Mouse (Mus musculus) hindbrain, embryonic 16.5 days (tissue): ENCODE results near the gene Cldn3. TPM values are rescaled to one million over a fixed set of nuclear protein-coding genes. Genes with fewer than 3 reads are reported as not detected.

Source experiments
- ATAC-seq: fragments of 200-750 bp; cut with Nextera tagmentation; 2 replicates; pipeline ENCODE4 v1.8.0; 2017; ENCODE audit warnings: moderate TSS enrichment, moderate library complexity
- H3K27ac ChIP-seq: fragments of 300-500 bp; sonication (generic); 2 replicates; pipeline ENCODE4 v1.5.1; 2014; ENCODE audit warnings: low read depth, mild to moderate bottlenecking, control low read depth, low read length, moderate library complexity
- H3K27me3 ChIP-seq: fragments of 300-500 bp; sonication (generic); replicated peaks from 2 replicates; pipeline ENCODE4 v1.6.1; 2014; ENCODE audit warnings: low read length; ENCODE audit not compliant: control insufficient read depth, insufficient read depth
- H3K36me3 ChIP-seq: fragments of 300-500 bp; sonication (generic); 2 replicates; pipeline ENCODE4 v1.6.1; 2014; ENCODE audit warnings: mild to moderate bottlenecking, low read length, moderate library complexity, mixed read lengths; ENCODE audit not compliant: control insufficient read depth, insufficient read depth
- H3K4me1 ChIP-seq: fragments of 300-500 bp; sonication (generic); 2 replicates; pipeline ENCODE4 v1.6.1; 2014; ENCODE audit warnings: low read depth, low read length; ENCODE audit not compliant: control insufficient read depth, insufficient read depth
- H3K4me2 ChIP-seq: fragments of 300-500 bp; sonication (generic); 2 replicates; pipeline ENCODE4 v1.6.1; 2014; ENCODE audit warnings: mild to moderate bottlenecking, low read length, control low read depth, moderate library complexity
- H3K4me3 ChIP-seq: fragments of 300-500 bp; sonication (generic); 2 replicates; pipeline ENCODE4 v1.5.1; 2014; ENCODE audit warnings: mild to moderate bottlenecking, low read length, control low read depth, moderate library complexity
- H3K9ac ChIP-seq: fragments of 300-500 bp; sonication (generic); 2 replicates; pipeline ENCODE4 v1.6.1; 2014; ENCODE audit warnings: low read depth, mild to moderate bottlenecking, control low read depth, low read length, moderate library complexity
- H3K9me3 ChIP-seq: fragments of 300-500 bp; sonication (generic); 2 replicates; pipeline ENCODE4 v1.6.1; 2014; ENCODE audit warnings: mild to moderate bottlenecking, low read length, moderate library complexity; ENCODE audit not compliant: control insufficient read depth
- WGBS: fragments of 180-500 bp; shearing (Covaris S2); extraction: QIAGEN DNeasy Blood & Tissue Kit; methylation state at CpG from one replicate; pipeline ENCODE4 v1.1.7; 2014; 5-methylcytosine and 5-hydroxymethylcytosine counted together
- polyA plus RNA-seq: library from polyadenylated mRNA; unstranded; fragments of >200 nt; fragmentation: Nextera tagmentation; extraction: Ambion mirVana; gene quantifications from 2 replicates; pipeline ENCODE4 v1.2.1, GENCODE M21; 2015

Cldn3 gene
- polyA plus RNA-seq, 1 experiment from 2014 or later = 4.6 TPM

GRCm38 (mm10) chr5:135023344-135024173 lies 37.5 kb downstream of the Cldn3 start, which contains the start of gene Stx1a:
TSS of gene Stx1a (plus strand) at chr5:135023482.
- H3K4me2 ChIP-seq = peak within 1 kb of the TSS; percentile 95
- no peaks in the 10 kb centered on the region for H3K36me3 ChIP-seq
- H3K9ac ChIP-seq = peak within 1 kb of the TSS; percentile 82
- H3K27ac ChIP-seq = peak within 1 kb of the TSS; percentile 19
- ATAC-seq = peak; percentile 88
- WGBS = under 1% methylated on average over 56 of the region's 61 CpGs
- peak within 1 kb of the TSS; percentile 80 for H3K4me3 ChIP-seq
- no peaks in the 10 kb centered on the region for H3K27me3 ChIP-seq
- peaks cover 23% of the 10 kb centered on the region for H3K4me1 ChIP-seq
- H3K9me3 ChIP-seq = no peaks in the 10 kb centered on the region

DNA sequence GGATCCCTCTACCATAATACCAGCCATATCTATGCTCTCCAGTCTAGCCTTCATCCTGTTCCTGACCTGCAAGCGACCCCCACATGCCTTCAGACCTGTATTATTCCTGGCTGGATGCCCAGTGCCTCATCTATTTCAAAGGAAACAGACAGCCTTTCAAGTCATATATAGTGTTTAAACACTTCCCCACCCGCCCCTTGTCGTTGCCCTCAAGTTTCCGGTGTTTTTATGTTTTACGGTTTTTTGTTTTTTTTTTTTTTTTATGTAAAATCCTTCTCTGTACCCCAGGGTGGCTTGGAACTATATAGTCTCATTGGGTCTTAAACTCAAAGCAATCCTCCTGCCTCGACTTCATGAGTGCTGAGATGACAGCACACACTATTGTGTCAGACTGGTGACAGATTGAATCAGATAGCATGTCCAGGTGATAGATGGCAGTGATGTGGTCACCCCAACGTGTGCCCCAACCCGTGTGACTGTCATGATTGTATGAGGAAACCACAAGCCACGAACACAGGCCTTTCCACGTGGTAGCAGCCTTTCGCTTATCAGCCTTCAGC lies 38.7 kb downstream of the Cldn3 start:
- Histone ChIP-seq H3K9me3 (no peaks in the 10 kb centered on the region), H3K4me3 (peak overlapping the region; percentile 80; the same call in 1 of the 2 replicates), H3K27me3 (no peaks in the 10 kb centered on the region), H3K36me3 (no peaks in the 10 kb centered on the region), H3K9ac (no peak overlapping the region), H3K27ac (no peak overlapping the region), H3K4me2 (peak overlapping the region; percentile 95), H3K4me1 (peaks cover 29% of the 10 kb centered on the region)
- ATAC-seq = no peak
- WGBS = 67% methylated on average over 11 of the region's 11 CpGs

GRCm38 (mm10) chr5:135025899-135026298 lies 39.9 kb downstream of the Cldn3 start:
- Histone ChIP-seq H3K9me3 (no peaks in the 10 kb centered on the region), H3K4me1 (peaks cover 29% of the 10 kb centered on the region), H3K9ac (no peak overlapping the region), H3K27ac (no peak overlapping the region), H3K4me2 (peak overlapping the region; percentile 37), H3K27me3 (no peaks in the 10 kb centered on the region), H3K4me3 (no peak overlapping the region), H3K36me3 (no peaks in the 10 kb centered on the region)
- WGBS = 23% methylated on average over 7 of the region's 7 CpGs
- no peak for ATAC-seq

DNA sequence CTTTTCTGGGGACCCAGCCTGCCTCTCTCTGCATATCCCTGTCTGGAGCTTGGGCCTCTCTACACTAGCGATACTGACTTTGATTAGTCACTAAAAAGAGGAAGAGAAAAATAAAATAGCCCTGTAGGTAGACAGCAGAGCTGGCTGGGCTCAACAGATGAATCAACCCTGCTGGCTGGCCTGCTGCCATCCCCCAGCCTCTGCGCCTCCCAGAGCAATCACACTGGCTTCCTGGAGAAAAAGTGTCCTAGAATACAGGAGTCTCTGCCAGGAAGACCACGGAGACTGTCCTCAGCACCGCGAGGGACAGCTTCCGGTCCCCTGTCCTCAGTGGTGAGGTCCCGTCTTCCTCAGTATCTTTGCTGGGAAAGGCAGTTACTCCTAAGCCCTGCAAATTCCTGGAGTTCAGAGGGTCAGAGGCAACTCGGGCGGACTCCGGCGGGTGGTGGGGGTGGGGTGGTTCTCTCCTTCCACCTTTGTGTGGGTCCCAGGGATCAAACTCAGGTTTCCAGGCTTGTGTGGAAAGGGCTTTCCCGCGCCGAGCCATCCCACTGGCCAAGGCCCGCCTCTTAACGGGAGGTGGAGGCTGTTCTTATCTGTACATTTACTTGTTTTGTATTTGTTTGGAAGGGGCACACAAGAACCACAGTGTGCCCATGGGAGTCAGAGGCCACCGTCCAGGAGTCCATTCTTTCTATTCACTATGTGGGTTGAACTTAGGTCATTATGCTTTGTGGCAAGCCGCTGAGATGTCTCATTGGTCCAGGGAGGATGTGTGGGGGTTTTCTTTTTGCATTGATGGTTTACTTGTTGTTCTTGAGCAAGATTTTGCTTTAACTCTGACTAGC lies 43.2 kb downstream of the Cldn3 start:
- Histone ChIP-seq H3K27me3 (no peaks in the 10 kb centered on the region), H3K4me3 (no peak overlapping the region), H3K9me3 (no peaks in the 10 kb centered on the region; the same call in 1 of the 2 replicates), H3K9ac (no peak overlapping the region), H3K36me3 (no peaks in the 10 kb centered on the region), H3K4me2 (no peak overlapping the region), H3K27ac (0 out of 2 replicates have a peak overlapping the region, but pooled peaks have one; percentile 7), H3K4me1 (peaks cover 22% of the 10 kb centered on the region)
- no peak for ATAC-seq
- WGBS = 38% methylated on average over 18 of the region's 18 CpGs

- peaks cover 6% of the 10 kb centered on the region for H3K4me1 ChIP-seq
- 92% methylated on average over 5 of the region's 5 CpGs for WGBS
- no peak overlapping the region for H3K27ac ChIP-seq
- no peak overlapping the region for H3K9ac ChIP-seq
- H3K4me3 ChIP-seq = no peak overlapping the region
- no peaks in the 10 kb centered on the region for H3K27me3 ChIP-seq
- no peak for ATAC-seq
- peaks cover 5% of the 10 kb centered on the region for H3K36me3 ChIP-seq
- H3K4me2 ChIP-seq = no peak overlapping the region
- no peaks in the 10 kb centered on the region; the same call in 1 of the 2 replicates for H3K9me3 ChIP-seq
Measured at GRCm38 (mm10) chr5:135032581-135032980, 46.6 kb downstream of the Cldn3 start.

- 95% methylated on average over 2 of the region's 2 CpGs for WGBS
- ATAC-seq = no peak
- Histone ChIP-seq H3K36me3 (peaks cover 12% of the 10 kb centered on the region), H3K27me3 (no peaks in the 10 kb centered on the region), H3K27ac (no peak overlapping the region), H3K4me2 (no peak overlapping the region), H3K4me1 (no peaks in the 10 kb centered on the region), H3K9me3 (no peaks in the 10 kb centered on the region; the same call in 1 of the 2 replicates), H3K9ac (no peak overlapping the region), H3K4me3 (no peak overlapping the region)
Measured at GRCm38 (mm10) chr5:135034593-135034992, 48.6 kb downstream of the Cldn3 start.

GRCm38 (mm10) chr5:135035608-135036359 lies 49.8 kb downstream of the Cldn3 start:
- Histone ChIP-seq H3K27ac (no peak overlapping the region), H3K4me3 (no peak overlapping the region), H3K4me1 (no peaks in the 10 kb centered on the region), H3K4me2 (no peak overlapping the region), H3K27me3 (no peaks in the 10 kb centered on the region), H3K9ac (no peak overlapping the region), H3K36me3 (peaks cover 12% of the 10 kb centered on the region), H3K9me3 (no peaks in the 10 kb centered on the region; the same call in 1 of the 2 replicates)
- 64% methylated on average over 18 of the region's 18 CpGs for WGBS
- ATAC-seq = no peak
